Mouse (Mus musculus) bone marrow, adult 2 months (tissue): ENCODE data around the gene Dld. TPM values are rescaled to one million over a fixed set of nuclear protein-coding genes. Genes with fewer than 3 reads are reported as not detected.

Experiments
- H3K27ac ChIP-seq: fragments of 200-500 bp; 2 replicates; pipeline ENCODE4 v1.5.1; 2012; ENCODE audit warnings: low read depth, mild to moderate bottlenecking, control low read depth, inconsistent platforms, low read length; ENCODE audit not compliant: control insufficient read depth, poor library complexity, insufficient read depth
- H3K4me1 ChIP-seq: fragments of 200-500 bp; 2 replicates; pipeline ENCODE4 v1.6.1; 2011; ENCODE audit warnings: low read length; ENCODE audit not compliant: control insufficient read depth, insufficient read depth
- H3K4me3 ChIP-seq: fragments of 200-500 bp; replicated peaks from 2 replicates; pipeline ENCODE3; 2011; ENCODE audit warnings: mild to moderate bottlenecking, low read depth, low read length, control low read depth; ENCODE audit not compliant: control insufficient read depth
- CTCF ChIP-seq: fragments of 200-500 bp; IDR thresholded peaks from 2 replicates; pipeline ENCODE4 v1.5.1; 2011; ENCODE audit warnings: low read length, control low read depth; ENCODE audit not compliant: control insufficient read depth, insufficient read depth
- POLR2A ChIP-seq: fragments of 200-500 bp; IDR thresholded peaks from 2 replicates; pipeline ENCODE4 v1.6.1; 2011; ENCODE audit warnings: low read depth, mild to moderate bottlenecking, control low read depth, low read length, borderline replicate concordance; ENCODE audit not compliant: control insufficient read depth
- WGBS: fragments of 180-500 bp; shearing (Covaris S2); methylation state at CpG from one replicate; pipeline ENCODE4 v1.1.7; 2018; 5-methylcytosine and 5-hydroxymethylcytosine counted together
- polyA plus RNA-seq: library from polyadenylated mRNA; stranded (reverse); fragments of >200 nt; gene quantifications from 2 replicates; pipeline ENCODE4 v1.2.4, GENCODE M21; 2011; ENCODE audit warnings: low replicate concordance; ENCODE audit not compliant: missing spikeins, insufficient read depth, insufficient read length

Dld gene
- polyA plus RNA-seq, 1 experiment, result 46.6 TPM

- no peaks in the 10 kb centered on the region for H3K4me1 ChIP-seq
- H3K27ac ChIP-seq, result no peak overlapping the region
- 65% methylated on average over 15 of the region's 15 CpGs for WGBS
- TF ChIP-seq CTCF (no peak), POLR2A (no peak)
- H3K4me3 ChIP-seq, result no peak overlapping the region
These were observed 57.7 kb downstream of the Dld start for GRCm38 (mm10) chr12:31293361-31294142.

- 73% methylated on average over 3 of the region's 3 CpGs for WGBS
- no peak for TF ChIP-seq POLR2A
- no peak for TF ChIP-seq CTCF
- Histone ChIP-seq H3K4me3 (no peak overlapping the region), H3K27ac (no peak overlapping the region), H3K4me1 (no peaks in the 10 kb centered on the region)
These were observed 60.3 kb downstream of the Dld start for GRCm38 (mm10) chr12:31290951-31291350.

- H3K4me3 ChIP-seq, result no peak overlapping the region
- WGBS, result 88% methylated on average over 10 of the region's 10 CpGs
- TF ChIP-seq CTCF (no peak), POLR2A (no peak)
- H3K27ac ChIP-seq, result no peak overlapping the region
- no peaks in the 10 kb centered on the region for H3K4me1 ChIP-seq
These were observed 62.2 kb downstream of the Dld start for GRCm38 (mm10) chr12:31289046-31289445.

GRCm38 (mm10) chr12:31283617-31284136 is 67.6 kb downstream of the Dld start:
- Histone ChIP-seq H3K4me1 (no peaks in the 10 kb centered on the region), H3K27ac (no peak overlapping the region), H3K4me3 (no peak overlapping the region)
- WGBS, result 85% methylated on average over 4 of the region's 4 CpGs
- TF ChIP-seq CTCF (no peak), POLR2A (no peak)

GRCm38 (mm10) chr12:31283131-31283530 is 68.1 kb downstream of the Dld start:
- WGBS, result 55% methylated on average over 4 of the region's 4 CpGs
- Histone ChIP-seq H3K27ac (no peak overlapping the region), H3K4me3 (no peak overlapping the region), H3K4me1 (no peaks in the 10 kb centered on the region)
- no peak for TF ChIP-seq CTCF
- no peak for TF ChIP-seq POLR2A

GRCm38 (mm10) chr12:31282241-31282640 is 69.0 kb downstream of the Dld start:
- H3K4me3 ChIP-seq, result no peak overlapping the region
- H3K27ac ChIP-seq, result no peak overlapping the region
- 77% methylated on average over 5 of the region's 5 CpGs for WGBS
- TF ChIP-seq POLR2A (no peak), CTCF (no peak)
- no peaks in the 10 kb centered on the region for H3K4me1 ChIP-seq

Other genes with a start within 250 kb of the Dld start
- gene Gm6993, start 110.7 kb downstream of the Dld start, polyA plus RNA-seq, result not detected in 2 replicates
- 3.6 and 4.8 TPM in 2 replicates for gene Lamb1, start 86.2 kb downstream of the Dld start, polyA plus RNA-seq
- 2.9 and 6.1 TPM in 2 replicates for gene Slc26a3, start 39.4 kb upstream of the Dld start, polyA plus RNA-seq
- gene Cbll1, start 148.2 kb upstream of the Dld start, polyA plus RNA-seq, result 6.1 and 7.7 TPM in 2 replicates
- gene Slc26a4, start 208.5 kb upstream of the Dld start, polyA plus RNA-seq, result 0.50 TPM in 1 of 2 replicates, not detected in the other